Mouse (Mus musculus) intestine, embryonic 15.5 days (tissue): Measurements from ENCODE around the gene AC134908.4. TPM values are rescaled to one million over a fixed set of nuclear protein-coding genes. Genes with fewer than 3 reads are reported as not detected.
A peak's percentile ranks its signal among the peaks of the same experiment; 100 is the strongest.
"Not testable (repeated sequence)": the region's sequence is repeated elsewhere in the genome, so short reads cannot be mapped to it uniquely, and the experiment has no call there.

Source experiments
- ATAC-seq: fragments of 200-750 bp; cut with Nextera tagmentation; 2 replicates; pipeline ENCODE4 v1.8.0; 2017; ENCODE audit warnings: moderate TSS enrichment, moderate library complexity
- H3K27ac ChIP-seq: fragments of 300-500 bp; sonication (generic); 2 replicates; pipeline ENCODE4 v1.5.1; 2015; ENCODE audit warnings: mild to moderate bottlenecking, inconsistent platforms
- H3K27me3 ChIP-seq: fragments of 300-500 bp; sonication (generic); replicated peaks from 2 replicates; pipeline ENCODE4 v1.6.1; 2015; ENCODE audit warnings: inconsistent platforms
- H3K36me3 ChIP-seq: fragments of 300-500 bp; sonication (generic); 2 replicates; pipeline ENCODE4 v1.6.1; 2015; ENCODE audit warnings: inconsistent platforms
- H3K4me1 ChIP-seq: fragments of 300-500 bp; sonication (generic); replicated peaks from 2 replicates; pipeline ENCODE4 v1.6.1; 2015; ENCODE audit warnings: inconsistent platforms
- H3K4me2 ChIP-seq: fragments of 300-500 bp; sonication (generic); replicated peaks from 2 replicates; pipeline ENCODE4 v1.6.1; 2015; ENCODE audit warnings: mild to moderate bottlenecking, inconsistent platforms
- H3K4me3 ChIP-seq: fragments of 300-500 bp; sonication (generic); replicated peaks from 2 replicates; pipeline ENCODE4 v1.5.1; 2015; ENCODE audit warnings: inconsistent platforms
- H3K9ac ChIP-seq: fragments of 300-500 bp; sonication (generic); 2 replicates; pipeline ENCODE4 v1.6.1; 2015; ENCODE audit warnings: inconsistent platforms
- H3K9me3 ChIP-seq: fragments of 300-500 bp; sonication (generic); 2 replicates; pipeline ENCODE4 v1.6.1; 2016; ENCODE audit warnings: inconsistent platforms
- WGBS: fragments of 180-500 bp; shearing (Covaris S2); methylation state at CpG from one replicate; pipeline ENCODE4 v1.1.7; 2015; 5-methylcytosine and 5-hydroxymethylcytosine counted together
- polyA plus RNA-seq: library from polyadenylated mRNA; unstranded; fragments of >200 nt; fragmentation: Nextera tagmentation; extraction: Ambion mirVana; gene quantifications from 2 replicates; pipeline ENCODE4 v1.2.1, GENCODE M21; 2015

The AC134908.4 gene
- polyA plus RNA-seq, 1 experiment from 2014 or later = not detected

GRCm38 (mm10) chr17:25817662-25818061 lies 22.2 kb upstream of the AC134908.4 start:
- ATAC-seq = no peak
- H3K9me3 ChIP-seq = no peaks in the 10 kb centered on the region
- no peak overlapping the region for H3K4me2 ChIP-seq
- 81% methylated on average over 11 of the region's 11 CpGs for WGBS
- H3K4me1 ChIP-seq = 0 out of 2 replicates have a peak, but pooled peaks cover 11% of the 10 kb centered on the region
- no peak overlapping the region for H3K27ac ChIP-seq
- no peaks in the 10 kb centered on the region for H3K36me3 ChIP-seq
- peaks cover 43% of the 10 kb centered on the region for H3K27me3 ChIP-seq
- H3K4me3 ChIP-seq = no peak overlapping the region
- no peak overlapping the region for H3K9ac ChIP-seq

GRCm38 (mm10) chr17:25813471-25813870 lies 18.0 kb upstream of the AC134908.4 start:
- Histone ChIP-seq H3K4me2 (0 out of 2 replicates have a peak overlapping the region, but pooled peaks have one; percentile 11), H3K9ac (no peak overlapping the region), H3K36me3 (no peaks in the 10 kb centered on the region), H3K9me3 (no peaks in the 10 kb centered on the region; the same call in 1 of the 2 replicates), H3K27me3 (peaks cover 54% of the 10 kb centered on the region), H3K27ac (no peak overlapping the region), H3K4me3 (no peak overlapping the region), H3K4me1 (peaks cover 16% of the 10 kb centered on the region)
- ATAC-seq = peak; percentile 36; the same call in 1 of the 2 replicates
- WGBS = 2% methylated on average over 20 of the region's 20 CpGs

- no peak for ATAC-seq
- Histone ChIP-seq H3K27me3 (peaks cover 39% of the 10 kb centered on the region), H3K4me1 (peaks cover 16% of the 10 kb centered on the region), H3K4me2 (no peak overlapping the region), H3K9me3 (no peaks in the 10 kb centered on the region; the same call in 1 of the 2 replicates), H3K27ac (no peak overlapping the region), H3K9ac (no peak overlapping the region), H3K36me3 (no peaks in the 10 kb centered on the region), H3K4me3 (no peak overlapping the region)
- 70% methylated on average over 4 of the region's 4 CpGs for WGBS
Observed at GRCm38 (mm10) chr17:25810890-25811289, 15.4 kb upstream of the AC134908.4 start.

GRCm38 (mm10) chr17:25809606-25810340 lies 14.3 kb upstream of the AC134908.4 start:
- Histone ChIP-seq H3K9ac (peak overlapping the region; percentile 54), H3K27me3 (peaks cover 39% of the 10 kb centered on the region)

GRCm38 (mm10) chr17:25808789-25809605 lies 13.5 kb upstream of the AC134908.4 start, which contains the start of gene Fbxl16:
Gene Fbxl16, plus strand, starts transcription at chr17:25809085.
- Histone ChIP-seq H3K27ac (peak within 1 kb of the TSS; percentile 56), H3K9ac (peak within 1 kb of the TSS; percentile 54), H3K4me1 (peaks cover 16% of the 10 kb centered on the region), H3K4me2 (peak within 1 kb of the TSS; percentile 99), H3K9me3 (no peaks in the 10 kb centered on the region; the same call in 1 of the 2 replicates), H3K27me3 (peaks cover 39% of the 10 kb centered on the region), H3K4me3 (peak within 1 kb of the TSS; percentile 66), H3K36me3 (no peaks in the 10 kb centered on the region)
- peak; percentile 90 for ATAC-seq
- under 1% methylated on average over 85 of the region's 100 CpGs for WGBS

More at GRCm38 (mm10) chr17:25809606-25810340, 14.3 kb upstream of the AC134908.4 start:
- peak overlapping the region; percentile 56; the same call in 1 of the 2 replicates for H3K27ac ChIP-seq
- 12% methylated on average over 25 of the region's 25 CpGs for WGBS
- peak overlapping the region; percentile 66 for H3K4me3 ChIP-seq
- peak overlapping the region; percentile 99 for H3K4me2 ChIP-seq
- no peak; the same call in 1 of the 2 replicates for ATAC-seq
- peaks cover 16% of the 10 kb centered on the region for H3K4me1 ChIP-seq
- no peaks in the 10 kb centered on the region; the same call in 1 of the 2 replicates for H3K9me3 ChIP-seq
- no peaks in the 10 kb centered on the region for H3K36me3 ChIP-seq

GRCm38 (mm10) chr17:25808028-25808427 lies 12.6 kb upstream of the AC134908.4 start:
- H3K4me2 ChIP-seq = peak overlapping the region; percentile 99
- ATAC-seq = no peak
- no peaks in the 10 kb centered on the region; the same call in 1 of the 2 replicates for H3K9me3 ChIP-seq
- no peak overlapping the region for H3K9ac ChIP-seq
- H3K4me1 ChIP-seq = peaks cover 12% of the 10 kb centered on the region
- WGBS = 45% methylated on average over 5 of the region's 5 CpGs
- no peak overlapping the region for H3K27ac ChIP-seq
- H3K27me3 ChIP-seq = peaks cover 36% of the 10 kb centered on the region
- H3K36me3 ChIP-seq = no peaks in the 10 kb centered on the region
- no peak overlapping the region for H3K4me3 ChIP-seq

GRCm38 (mm10) chr17:25807452-25807851 lies 12.0 kb upstream of the AC134908.4 start:
- H3K9ac ChIP-seq, H3K4me1 ChIP-seq, H3K9me3 ChIP-seq, H3K27ac ChIP-seq, H3K4me3 ChIP-seq, H3K4me2 ChIP-seq, ATAC-seq, H3K36me3 ChIP-seq: not testable (repeated sequence)
- peaks cover 31% of the 10 kb centered on the region for H3K27me3 ChIP-seq
- 49% methylated on average over 2 of the region's 2 CpGs for WGBS

- H3K27ac ChIP-seq = no peak overlapping the region
Observed at GRCm38 (mm10) chr17:25806507-25806906, 11.0 kb upstream of the AC134908.4 start.

GRCm38 (mm10) chr17:25802825-25803517 lies 7.5 kb upstream of the AC134908.4 start:
- Histone ChIP-seq H3K36me3 (no peaks in the 10 kb centered on the region), H3K4me2 (no peak overlapping the region), H3K9me3 (no peaks in the 10 kb centered on the region), H3K27me3 (peaks cover 7% of the 10 kb centered on the region; the same call in 1 of the 2 replicates), H3K4me1 (no peaks in the 10 kb centered on the region), H3K4me3 (no peak overlapping the region), H3K9ac (no peak overlapping the region), H3K27ac (no peak overlapping the region)
- 12% methylated on average over 10 of the region's 10 CpGs for WGBS
- peak; percentile 73 for ATAC-seq

More at GRCm38 (mm10) chr17:25806507-25806906, 11.0 kb upstream of the AC134908.4 start:
- Histone ChIP-seq H3K36me3 (no peaks in the 10 kb centered on the region), H3K4me3 (no peak overlapping the region), H3K4me2 (no peak overlapping the region), H3K4me1 (peaks cover 10% of the 10 kb centered on the region), H3K27me3 (peaks cover 26% of the 10 kb centered on the region), H3K9me3 (no peaks in the 10 kb centered on the region; the same call in 1 of the 2 replicates), H3K9ac (no peak overlapping the region)
- WGBS = 71% methylated on average over 4 of the region's 4 CpGs
- peak; percentile 42; the same call in 1 of the 2 replicates for ATAC-seq

GRCm38 (mm10) chr17:25801029-25801428 lies 5.6 kb upstream of the AC134908.4 start:
- no peaks in the 10 kb centered on the region for H3K9me3 ChIP-seq
- WGBS = 6% methylated on average over 6 of the region's 6 CpGs
- no peak overlapping the region for H3K4me3 ChIP-seq
- H3K9ac ChIP-seq = no peak overlapping the region
- H3K27ac ChIP-seq = no peak overlapping the region
- H3K4me2 ChIP-seq = no peak overlapping the region
- peaks cover 5% of the 10 kb centered on the region; the same call in 1 of the 2 replicates for H3K27me3 ChIP-seq
- H3K36me3 ChIP-seq = no peaks in the 10 kb centered on the region
- ATAC-seq = no peak
- peaks cover 10% of the 10 kb centered on the region for H3K4me1 ChIP-seq

- H3K27me3 ChIP-seq = 0 out of 2 replicates have a peak, but pooled peaks cover 5% of the 10 kb centered on the region
- H3K4me2 ChIP-seq = peak within 1 kb of the TSS; percentile 96
- H3K4me1 ChIP-seq = peaks cover 37% of the 10 kb centered on the region
- no peaks in the 10 kb centered on the region for H3K9me3 ChIP-seq
- peak within 1 kb of the TSS; percentile 56 for H3K27ac ChIP-seq
- H3K4me3 ChIP-seq = peak within 1 kb of the TSS; percentile 91
- peak; percentile 88 for ATAC-seq
- H3K36me3 ChIP-seq = no peaks in the 10 kb centered on the region; the same call in 1 of the 2 replicates
- peak within 1 kb of the TSS; percentile 78 for H3K9ac ChIP-seq
- WGBS = under 1% methylated on average over 35 of the region's 35 CpGs
Observed at GRCm38 (mm10) chr17:25796951-25797369, 1.5 kb upstream of the AC134908.4 start, which contains the start of gene Metrn. Gene Metrn, minus strand, starts transcription at chr17:25797136.
